Comparison of ENCODE assay signal across 9 mouse cellular contexts in the genomic region with DNA sequence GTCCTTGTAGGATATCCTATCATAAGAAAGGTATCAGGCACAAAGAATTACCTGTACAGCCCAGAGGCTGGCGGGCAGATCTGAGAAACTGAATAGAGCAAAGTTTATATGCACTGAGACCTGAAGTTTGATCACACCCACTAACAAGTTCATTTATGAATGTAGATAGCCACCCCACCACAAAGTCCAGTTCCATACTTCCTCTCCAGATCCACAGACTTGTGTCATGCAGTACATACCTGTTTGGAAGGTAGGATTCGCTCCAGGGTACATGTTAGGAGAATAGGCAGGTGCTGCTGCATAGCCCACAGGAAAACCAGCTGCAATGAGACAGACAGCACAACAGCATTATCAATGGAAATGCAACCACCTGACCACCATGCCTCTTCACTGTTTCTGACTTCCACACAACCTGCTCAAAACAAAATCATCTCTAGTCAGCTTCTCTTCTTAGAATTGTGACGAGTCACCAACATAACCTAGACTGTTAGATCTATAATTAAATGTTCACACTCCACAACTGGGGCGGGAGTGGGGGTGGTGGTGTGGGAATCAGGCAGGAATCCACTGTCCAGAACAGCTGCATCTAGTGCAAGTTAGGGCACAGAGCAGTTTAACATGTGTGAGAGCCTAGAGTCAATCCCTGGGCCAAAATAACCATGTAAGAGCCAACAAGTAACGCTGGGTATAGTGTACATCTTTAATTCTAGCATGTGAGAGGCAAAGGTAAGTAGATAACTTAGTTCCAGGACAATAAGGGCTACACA.
"Had no signal": no experiment of that assay in that cellular context is flagged by ENCODE, and none has a peak within 500 bp of the region (broad histone marks: within the 10 kb centered on the region; RNA-seq: fewer than 3 reads in every experiment).

No protein-coding gene starts in this region.

- H3K4me1 ChIP-seq: liver, embryonic 15.5 days; neural tube, embryonic 12.5 days; stomach, embryonic 15.5 days had no signal

- H3K27me3 ChIP-seq: kidney, embryonic 15.5 days; limb, embryonic 13.5 days; liver, embryonic 15.5 days; midbrain, embryonic 13.5 days; neural tube, embryonic 12.5 days; stomach, embryonic 15.5 days had no signal

- H3K9ac ChIP-seq: kidney, embryonic 15.5 days; limb, embryonic 13.5 days; liver, embryonic 15.5 days; midbrain, embryonic 13.5 days; neural tube, embryonic 12.5 days; stomach, embryonic 15.5 days had no signal

- H3K9me3 ChIP-seq: kidney, embryonic 15.5 days; limb, embryonic 13.5 days; liver, embryonic 15.5 days; midbrain, embryonic 13.5 days; neural tube, embryonic 12.5 days; stomach, embryonic 15.5 days had no signal

- H3K4me2 ChIP-seq: kidney, embryonic 15.5 days; limb, embryonic 13.5 days; liver, embryonic 11.5 days; liver, embryonic 15.5 days; midbrain, embryonic 13.5 days; neural tube, embryonic 12.5 days; stomach, embryonic 15.5 days had no signal

- H3K27ac ChIP-seq: kidney, embryonic 15.5 days; limb, embryonic 13.5 days; liver, embryonic 15.5 days; midbrain, embryonic 13.5 days; neural tube, embryonic 12.5 days; stomach, embryonic 15.5 days had no signal

- DNase-seq: lung, adult 2 months; thymus, postnatal 36 days had no signal

- H3K4me3 ChIP-seq: kidney, embryonic 15.5 days; limb, embryonic 13.5 days; liver, embryonic 15.5 days; midbrain, embryonic 13.5 days; neural tube, embryonic 12.5 days; stomach, embryonic 15.5 days had no signal

- ATAC-seq: midbrain, embryonic 13.5 days had no signal
